Comparison of ENCODE assay signal across 19 mouse cellular contexts in genomic region chr12:71228925-71229649, GRCm38 (mm10).
DNase-seq lines count a peak whose midpoint lies in the region; ATAC-seq and TF ChIP-seq lines count a peak whose summit lies in the region.
"Had no signal": no experiment of that assay in that cellular context is flagged by ENCODE, and none has a peak within 500 bp of the region (broad histone marks: within the 10 kb centered on the region; RNA-seq: fewer than 3 reads in every experiment).

No protein-coding gene starts in this region.

- H3K9ac ChIP-seq in heart, embryonic 16.5 days (ENCODE audit: low read length), result no peak overlapping the region
- H3K9ac ChIP-seq in heart, adult 2 months (ENCODE audit: low read depth, low read length), result no peak overlapping the region
- H3K9ac ChIP-seq in lung, embryonic 15.5 days, result no peak overlapping the region
- H3K9ac ChIP-seq: stomach, embryonic 15.5 days had no signal

- intact Hi-C loops in heart, postnatal 25 days (cut with DNase I), result no loop called here
- intact Hi-C loops in heart, adult 2 months (cut with DNase I), result no loop called here

- 17% methylated on average over 10 of the region's 10 CpGs for WGBS in heart, embryonic 16.5 days
- WGBS in heart, adult 2 months, result 41% methylated on average over 10 of the region's 10 CpGs
- 25% methylated on average over 10 of the region's 10 CpGs for WGBS in lung, embryonic 15.5 days
- 68% methylated on average over 10 of the region's 10 CpGs for WGBS in embryonic facial prominence, embryonic 10.5 days

- no peak overlapping the region for H3K4me3 ChIP-seq in heart, embryonic 16.5 days (ENCODE audit: low read length)
- H3K4me3 ChIP-seq in heart, adult 2 months, result no peak overlapping the region
- no peak overlapping the region for H3K4me3 ChIP-seq in lung, embryonic 15.5 days
- H3K4me3 ChIP-seq in embryonic facial prominence, embryonic 10.5 days, result no peak overlapping the region
- H3K4me3 ChIP-seq: hindbrain, embryonic 10.5 days; stomach, embryonic 15.5 days had no signal

- H3K9me3 ChIP-seq in heart, embryonic 16.5 days (replicated peaks; ENCODE audit: control insufficient read depth, low read length), result no peaks in the 10 kb centered on the region
- H3K9me3 ChIP-seq in lung, embryonic 15.5 days, result no peaks in the 10 kb centered on the region
- no peaks in the 10 kb centered on the region for H3K9me3 ChIP-seq in embryonic facial prominence, embryonic 10.5 days
- H3K9me3 ChIP-seq: hindbrain, embryonic 10.5 days; stomach, embryonic 15.5 days had no signal

- H3K27ac ChIP-seq in heart, embryonic 16.5 days (ENCODE audit: low read length), result peak overlapping the region; percentile 86
- no peak overlapping the region for H3K27ac ChIP-seq in heart, adult 2 months
- peak overlapping the region; percentile 11; the same call in 1 of the 2 replicates for H3K27ac ChIP-seq in lung, embryonic 15.5 days
- H3K27ac ChIP-seq in embryonic facial prominence, embryonic 10.5 days (replicated peaks), result peak overlapping the region; percentile 61; the same call in 1 of the 2 replicates
- H3K27ac ChIP-seq: hindbrain, embryonic 10.5 days; hindbrain, postnatal 0 days; stomach, embryonic 15.5 days had no signal

- H3K4me2 ChIP-seq in heart, embryonic 16.5 days (ENCODE audit: low read depth, low read length), result peak overlapping the region; percentile 21; the same call in 1 of the 2 replicates
- no peak overlapping the region for H3K4me2 ChIP-seq in lung, embryonic 15.5 days
- H3K4me2 ChIP-seq: stomach, embryonic 15.5 days had no signal

- TF ChIP-seq EP300 in heart, adult 2 months (IDR thresholded peaks at IDR 0.05; ENCODE audit: insufficient read depth, low read depth, low read length), result no peak

- no peaks in the 10 kb centered on the region for H3K79me2 ChIP-seq in heart, adult 2 months (replicated peaks; ENCODE audit: control insufficient read depth, insufficient read depth, low read length)

- H3K4me1 ChIP-seq in heart, embryonic 16.5 days (ENCODE audit: control insufficient read depth, insufficient read depth, low read length), result peaks cover 21% of the 10 kb centered on the region
- peaks cover 2% of the 10 kb centered on the region; the same call in 1 of the 2 replicates for H3K4me1 ChIP-seq in heart, adult 2 months (ENCODE audit: control insufficient read depth, insufficient read depth, low read length)
- peaks cover 13% of the 10 kb centered on the region for H3K4me1 ChIP-seq in lung, embryonic 15.5 days
- H3K4me1 ChIP-seq in embryonic facial prominence, embryonic 10.5 days, result peaks cover 26% of the 10 kb centered on the region
- H3K4me1 ChIP-seq: hindbrain, embryonic 10.5 days had no signal

- TF ChIP-seq CTCF in heart, adult 2 months (IDR thresholded peaks at IDR 0.05), result no peak

- no peaks in the 10 kb centered on the region for H3K36me3 ChIP-seq in heart, embryonic 16.5 days (ENCODE audit: control insufficient read depth, insufficient read depth)
- no peaks in the 10 kb centered on the region for H3K36me3 ChIP-seq in heart, adult 2 months (ENCODE audit: control insufficient read depth, insufficient read depth, low read length)
- H3K36me3 ChIP-seq in lung, embryonic 15.5 days, result no peaks in the 10 kb centered on the region
- H3K36me3 ChIP-seq in embryonic facial prominence, embryonic 10.5 days (replicated peaks), result peaks cover 34% of the 10 kb centered on the region

- ATAC-seq in heart, embryonic 16.5 days (replicated peaks; ENCODE audit: extremely low read depth, insufficient read depth, low FRiP score), result peak; percentile 75
- ATAC-seq in lung, embryonic 15.5 days (ENCODE audit: borderline replicate concordance, extremely low read depth, low FRiP score, low TSS enrichment), result 0 out of 2 replicates have a peak, but pooled peaks have one; percentile 46
- ATAC-seq: forebrain, embryonic 16.5 days; hindbrain, postnatal 0 days had no signal

- H3K27me3 ChIP-seq in heart, embryonic 16.5 days (ENCODE audit: control insufficient read depth, insufficient read depth, low read length), result no peaks in the 10 kb centered on the region
- no peaks in the 10 kb centered on the region for H3K27me3 ChIP-seq in heart, adult 2 months (ENCODE audit: control insufficient read depth, insufficient read depth, low read length)
- H3K27me3 ChIP-seq in lung, embryonic 15.5 days, result no peaks in the 10 kb centered on the region
- no peaks in the 10 kb centered on the region for H3K27me3 ChIP-seq in embryonic facial prominence, embryonic 10.5 days (replicated peaks; ENCODE audit: low read depth, poor library complexity, severe bottlenecking)
- H3K27me3 ChIP-seq: stomach, embryonic 15.5 days had no signal

- no peak for TF ChIP-seq POLR2A in heart, adult 2 months (IDR thresholded peaks at IDR 0.05; ENCODE audit: insufficient read depth, low read depth, low read length)

- peak; percentile 58 for DNase-seq in heart, adult 11 months
- DNase-seq in heart, postnatal 25 days (ENCODE audit: low spot score), result no peak
- no peak for DNase-seq in heart, adult 2 months
- DNase-seq in lung, postnatal 4 days, result no peak
- no peak for DNase-seq in embryonic facial prominence, embryonic 10.5 days (ENCODE audit: low spot score)
- DNase-seq in right cerebral cortex, postnatal 10 days (ENCODE audit: low spot score in 2 of 2), result no peak
- DNase-seq: adrenal gland, adult 2 months; cerebellum, adult 2 months; cerebellum, postnatal 36 days; gastrocnemius, postnatal 25 days; kidney, adult 18-20 months; kidney, postnatal 25 days; lung, postnatal 14 days had no signal
